11 mouse cellular contexts compared by ENCODE assay signal in the genomic region with DNA sequence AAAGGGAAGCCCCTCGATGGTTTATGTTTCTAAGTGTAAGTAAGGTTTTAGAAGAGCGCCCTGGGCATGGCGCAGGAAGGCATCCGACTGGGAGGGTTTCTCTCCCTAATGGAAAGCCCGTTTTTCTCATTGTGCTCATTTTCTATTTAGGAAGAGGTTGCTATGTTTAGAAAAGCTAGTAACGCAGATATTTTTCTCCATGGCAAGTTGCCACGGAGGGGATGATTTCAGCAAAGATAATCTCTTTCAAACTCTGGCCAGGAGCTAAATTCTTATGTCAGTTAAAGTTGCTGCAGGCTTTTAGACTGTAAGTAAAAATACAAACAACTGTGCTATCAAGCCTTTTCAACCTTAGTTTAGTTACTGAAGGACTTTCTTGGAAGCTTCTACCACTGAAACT.
A peak's percentile ranks its signal among the peaks of the same experiment; 100 is the strongest.
DNase-seq lines count a peak whose midpoint lies in the region; ATAC-seq lines count a peak whose summit lies in the region.
"Had no signal": no experiment of that assay in that cellular context is flagged by ENCODE, and none has a peak within 500 bp of the region (broad histone marks: within the 10 kb centered on the region; RNA-seq: fewer than 3 reads in every experiment).

No protein-coding gene starts in this region.

- H3K4me3 ChIP-seq in kidney, embryonic 14.5 days (ENCODE audit: low read length): no peak overlapping the region
- no peak overlapping the region for H3K4me3 ChIP-seq in embryonic facial prominence, embryonic 12.5 days
- H3K4me3 ChIP-seq in midbrain, embryonic 13.5 days (replicated peaks): no peak overlapping the region
- H3K4me3 ChIP-seq: hindbrain, embryonic 15.5 days had no signal

- DNase-seq in kidney, adult 8-10 months: no peak
- peak; percentile 32 to 34 for DNase-seq in heart, postnatal 10 days
- no peak for DNase-seq in spleen, postnatal 10 days (ENCODE audit: low spot score in 2 of 2)
- no peak for DNase-seq in right cerebral cortex, postnatal 4 days
- DNase-seq in cerebellum, postnatal 36 days: no peak
- DNase-seq: cerebellum, adult 8-10 months had no signal

- no peaks in the 10 kb centered on the region for H3K9me3 ChIP-seq in kidney, embryonic 14.5 days (ENCODE audit: control insufficient read depth, low read length)
- no peaks in the 10 kb centered on the region for H3K9me3 ChIP-seq in embryonic facial prominence, embryonic 12.5 days
- H3K9me3 ChIP-seq in midbrain, embryonic 13.5 days: no peaks in the 10 kb centered on the region
- H3K9me3 ChIP-seq: G1E; hindbrain, embryonic 15.5 days had no signal

- H3K27ac ChIP-seq in kidney, embryonic 14.5 days (ENCODE audit: low read depth, low read length): peak overlapping the region; percentile 86
- H3K27ac ChIP-seq in embryonic facial prominence, embryonic 12.5 days: peak overlapping the region; percentile 82
- 0 out of 2 replicates have a peak overlapping the region, but pooled peaks have one; percentile 3 for H3K27ac ChIP-seq in midbrain, embryonic 13.5 days

- 54% methylated on average over 7 of the region's 7 CpGs for WGBS in kidney, embryonic 14.5 days
- 50% methylated on average over 7 of the region's 7 CpGs for WGBS in embryonic facial prominence, embryonic 12.5 days
- 59% methylated on average over 7 of the region's 7 CpGs for WGBS in midbrain, embryonic 13.5 days

- no peak overlapping the region for H3K4me2 ChIP-seq in kidney, embryonic 14.5 days (replicated peaks; ENCODE audit: low read depth, low read length)
- no peak overlapping the region for H3K4me2 ChIP-seq in embryonic facial prominence, embryonic 12.5 days (replicated peaks)
- H3K4me2 ChIP-seq in midbrain, embryonic 13.5 days (replicated peaks): no peak overlapping the region
- H3K4me2 ChIP-seq: hindbrain, embryonic 15.5 days had no signal

- peaks cover 44% of the 10 kb centered on the region for H3K4me1 ChIP-seq in kidney, embryonic 14.5 days (ENCODE audit: control insufficient read depth, insufficient read depth, low read length)
- peaks cover 31% of the 10 kb centered on the region for H3K4me1 ChIP-seq in embryonic facial prominence, embryonic 12.5 days
- H3K4me1 ChIP-seq in midbrain, embryonic 13.5 days (replicated peaks): peaks cover 40% of the 10 kb centered on the region

- no peak overlapping the region for H3K9ac ChIP-seq in kidney, embryonic 14.5 days (ENCODE audit: low read depth, low read length)
- H3K9ac ChIP-seq in embryonic facial prominence, embryonic 12.5 days: no peak overlapping the region
- H3K9ac ChIP-seq in midbrain, embryonic 13.5 days (replicated peaks): no peak overlapping the region
- H3K9ac ChIP-seq: hindbrain, embryonic 15.5 days had no signal

- no peaks in the 10 kb centered on the region for H3K27me3 ChIP-seq in kidney, embryonic 14.5 days (ENCODE audit: control insufficient read depth, insufficient read depth, low read length)
- H3K27me3 ChIP-seq in embryonic facial prominence, embryonic 12.5 days: no peaks in the 10 kb centered on the region
- H3K27me3 ChIP-seq in midbrain, embryonic 13.5 days: no peaks in the 10 kb centered on the region
- H3K27me3 ChIP-seq: hindbrain, embryonic 15.5 days had no signal

- H3K36me3 ChIP-seq in kidney, embryonic 14.5 days (ENCODE audit: control insufficient read depth, insufficient read depth, low read length): no peaks in the 10 kb centered on the region; the same call in 1 of the 2 replicates
- peaks cover 9% of the 10 kb centered on the region for H3K36me3 ChIP-seq in embryonic facial prominence, embryonic 12.5 days
- H3K36me3 ChIP-seq in midbrain, embryonic 13.5 days: peaks cover 13% of the 10 kb centered on the region
- H3K36me3 ChIP-seq: hindbrain, embryonic 15.5 days had no signal

- intact Hi-C loops in heart, postnatal 10 days (cut with DNase I): no loop called here

- no peak for ATAC-seq in kidney, embryonic 14.5 days (ENCODE audit: low FRiP score, low TSS enrichment)
- no peak for ATAC-seq in embryonic facial prominence, embryonic 12.5 days (ENCODE audit: insufficient number of reproducible peaks, insufficient read depth, low FRiP score, low TSS enrichment)
- no peak for ATAC-seq in midbrain, embryonic 13.5 days

Comparison
In these comparisons a context has a peak if more than half of its experiments do, and no peak if none do; other contexts are left out.
1. H3K27ac ChIP-seq: peak in every context shown above with its lines; median percentile 86 in kidney, embryonic 14.5 days; 82 in embryonic facial prominence, embryonic 12.5 days; 3 in midbrain, embryonic 13.5 days.
2. DNase-seq: peak in heart, postnatal 10 days (2 of 2); none in kidney, adult 8-10 months (0 of 2), spleen, postnatal 10 days (0 of 2), right cerebral cortex, postnatal 4 days (single experiment) and cerebellum, postnatal 36 days (0 of 2).